Mouse (Mus musculus) embryonic facial prominence, embryonic 12.5 days (tissue): ENCODE results near the gene Nrp2. TPM values are rescaled to one million over a fixed set of nuclear protein-coding genes. Genes with fewer than 3 reads are reported as not detected.

Experiments
- ATAC-seq: fragments of 200-750 bp; cut with Nextera tagmentation; 2 replicates; pipeline ENCODE4 v1.8.0; 2017; ENCODE audit not compliant: insufficient number of reproducible peaks, insufficient read depth, low FRiP score, low TSS enrichment
- H3K27ac ChIP-seq: fragments of 300-500 bp; sonication (generic); 2 replicates; pipeline ENCODE4 v1.5.1; 2016; ENCODE audit warnings: mild to moderate bottlenecking
- H3K27me3 ChIP-seq: fragments of 300-500 bp; sonication (generic); 2 replicates; pipeline ENCODE4 v1.6.1; 2016; ENCODE audit warnings: mild to moderate bottlenecking, moderate library complexity
- H3K36me3 ChIP-seq: fragments of 300-500 bp; sonication (generic); 2 replicates; pipeline ENCODE4 v1.6.1; 2016; ENCODE audit warnings: mild to moderate bottlenecking
- H3K4me1 ChIP-seq: fragments of 300-500 bp; sonication (generic); 2 replicates; pipeline ENCODE4 v1.6.1; 2016
- H3K4me2 ChIP-seq: fragments of 300-500 bp; sonication (generic); replicated peaks from 2 replicates; pipeline ENCODE4 v1.6.1; 2016; ENCODE audit warnings: mild to moderate bottlenecking, moderate library complexity
- H3K4me3 ChIP-seq: fragments of 300-500 bp; sonication (generic); 2 replicates; pipeline ENCODE4 v1.5.1; 2016; ENCODE audit warnings: mild to moderate bottlenecking
- H3K9ac ChIP-seq: fragments of 300-500 bp; sonication (generic); 2 replicates; pipeline ENCODE4 v1.6.1; 2016; ENCODE audit warnings: mild to moderate bottlenecking, moderate library complexity
- H3K9me3 ChIP-seq: fragments of 300-500 bp; sonication (generic); 2 replicates; pipeline ENCODE4 v1.6.1; 2016; ENCODE audit warnings: mild to moderate bottlenecking, moderate library complexity
- WGBS: fragments of 180-500 bp; shearing (Covaris S2); methylation state at CpG from one replicate; pipeline ENCODE4 v1.1.7; 2016; 5-methylcytosine and 5-hydroxymethylcytosine counted together
- polyA plus RNA-seq: library from polyadenylated mRNA; unstranded; fragments of >200 nt; fragmentation: Nextera tagmentation; extraction: Ambion mirVana; gene quantifications from 2 replicates; pipeline ENCODE4 v1.2.1, GENCODE M21; 2016

Gene Nrp2
- polyA plus RNA-seq, 1 experiment from 2014 or later: 46.2 TPM

DNA sequence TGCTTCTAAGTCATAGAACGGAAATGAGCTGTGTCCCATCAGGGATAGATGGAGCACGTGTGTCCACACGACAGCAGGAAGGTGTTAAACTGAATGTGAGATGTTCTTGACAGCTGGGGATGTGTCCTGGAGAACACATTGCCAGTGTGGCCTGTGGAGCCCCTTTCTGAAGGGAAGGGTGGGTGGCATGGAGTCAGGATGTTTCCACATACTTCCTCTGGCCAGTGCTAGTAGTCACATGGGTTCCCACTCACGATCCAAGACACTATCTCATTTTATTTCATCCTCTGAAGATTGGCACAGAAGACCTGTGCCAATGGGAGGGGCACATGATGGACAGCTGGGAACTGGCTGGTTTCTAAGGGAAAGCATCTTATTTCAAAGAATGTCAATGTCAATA, 75.8 kb downstream of the Nrp2 start:
- 0 out of 2 replicates have a peak, but pooled peaks cover 5% of the 10 kb centered on the region for H3K27me3 ChIP-seq
- H3K4me1 ChIP-seq: peaks cover 37% of the 10 kb centered on the region
- H3K4me2 ChIP-seq: no peak overlapping the region
- H3K36me3 ChIP-seq: peaks cover 17% of the 10 kb centered on the region
- no peaks in the 10 kb centered on the region for H3K9me3 ChIP-seq
- no peak overlapping the region for H3K4me3 ChIP-seq
- 83% methylated on average over 4 of the region's 4 CpGs for WGBS
- no peak overlapping the region for H3K9ac ChIP-seq
- H3K27ac ChIP-seq: no peak overlapping the region
- ATAC-seq: no peak

DNA sequence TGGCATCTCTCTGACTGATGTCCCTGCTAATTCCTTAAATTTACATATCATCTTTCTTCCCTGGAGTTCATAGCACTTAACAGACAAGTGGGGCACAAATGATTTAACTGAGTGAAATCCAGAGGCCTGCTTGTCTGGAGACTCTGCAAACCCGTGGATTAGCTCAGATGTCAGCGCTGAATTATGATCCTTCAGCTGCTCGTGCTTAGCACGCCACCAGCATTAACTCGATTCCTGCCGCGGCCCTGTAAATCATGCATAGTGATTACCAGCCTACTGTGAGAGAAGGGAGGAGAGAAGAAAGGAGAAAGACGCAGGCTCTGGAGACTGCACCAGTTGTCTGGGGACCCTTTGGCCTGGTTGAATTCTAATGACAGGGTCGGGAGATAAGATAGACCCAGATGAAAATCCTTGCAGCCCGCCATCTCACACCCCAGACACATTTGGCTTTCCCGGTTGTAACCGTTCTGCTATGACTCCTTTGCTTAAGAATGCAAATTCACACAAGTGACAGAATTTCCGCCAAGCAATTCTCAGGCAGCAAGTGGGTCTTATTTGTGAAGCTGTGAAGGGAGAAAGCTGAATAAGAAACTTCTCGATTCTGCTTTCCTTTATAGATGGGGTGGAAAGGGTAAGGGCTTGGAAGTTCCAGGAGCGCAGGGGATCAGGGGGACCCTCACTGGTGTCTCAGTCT, 77.1 kb downstream of the Nrp2 start:
- Histone ChIP-seq H3K27me3 (0 out of 2 replicates have a peak, but pooled peaks cover 5% of the 10 kb centered on the region), H3K4me3 (no peak overlapping the region), H3K4me2 (no peak overlapping the region), H3K9ac (no peak overlapping the region), H3K9me3 (no peaks in the 10 kb centered on the region), H3K4me1 (peaks cover 35% of the 10 kb centered on the region), H3K36me3 (peaks cover 23% of the 10 kb centered on the region), H3K27ac (peak overlapping the region; percentile 55)
- peak; percentile 35; the same call in 1 of the 2 replicates for ATAC-seq
- 42% methylated on average over 15 of the region's 15 CpGs for WGBS

DNA sequence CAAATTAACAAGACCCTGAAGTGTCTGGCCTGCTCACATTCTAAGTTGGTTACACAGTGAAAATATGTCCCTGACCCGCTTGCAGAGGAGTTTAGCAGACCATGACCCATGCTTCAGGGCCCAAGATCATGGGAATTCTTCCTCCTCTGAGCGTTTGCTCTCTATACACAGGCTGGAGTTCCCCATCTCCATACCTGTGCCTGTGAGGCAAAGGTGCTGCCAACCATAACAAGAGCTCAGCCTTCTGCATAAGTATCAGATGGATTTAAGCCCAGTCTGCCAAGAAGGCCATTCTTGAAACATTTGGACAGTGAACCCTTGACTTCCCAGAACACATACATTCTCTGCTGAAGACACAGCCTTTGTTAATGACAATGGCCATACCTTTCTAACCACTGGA, 79.1 kb downstream of the Nrp2 start:
- peaks cover 21% of the 10 kb centered on the region for H3K4me1 ChIP-seq
- H3K9me3 ChIP-seq: no peaks in the 10 kb centered on the region
- no peak overlapping the region for H3K4me3 ChIP-seq
- H3K27me3 ChIP-seq: 0 out of 2 replicates have a peak, but pooled peaks cover 5% of the 10 kb centered on the region
- no peak for ATAC-seq
- H3K9ac ChIP-seq: no peak overlapping the region
- peaks cover 29% of the 10 kb centered on the region for H3K36me3 ChIP-seq
- no peak overlapping the region for H3K4me2 ChIP-seq
- WGBS: 92% methylated on average over 2 of the region's 2 CpGs
- no peak overlapping the region for H3K27ac ChIP-seq

DNA sequence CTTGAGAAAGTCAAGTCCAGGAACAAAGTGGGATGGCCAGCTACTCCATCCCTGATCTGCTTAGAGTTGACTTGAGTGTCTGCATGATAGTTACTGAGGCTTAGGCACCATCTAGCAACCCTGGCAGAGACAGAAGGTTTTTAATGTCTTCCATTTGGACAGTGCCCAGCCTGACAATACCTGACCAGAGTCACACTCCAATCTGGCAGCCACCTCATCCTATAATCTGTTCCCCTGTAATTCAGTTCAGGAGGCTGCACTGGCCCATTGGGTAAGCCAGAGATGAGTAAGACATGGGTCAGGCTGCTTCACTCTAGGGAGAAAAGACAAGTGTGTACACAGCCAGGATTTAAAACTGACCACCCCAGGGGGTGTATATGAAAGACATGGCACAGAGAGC, 79.5 kb downstream of the Nrp2 start:
- H3K4me2 ChIP-seq: no peak overlapping the region
- H3K27ac ChIP-seq: no peak overlapping the region
- no peak overlapping the region for H3K9ac ChIP-seq
- H3K4me3 ChIP-seq: no peak overlapping the region
- peaks cover 18% of the 10 kb centered on the region for H3K4me1 ChIP-seq
- H3K27me3 ChIP-seq: 0 out of 2 replicates have a peak, but pooled peaks cover 5% of the 10 kb centered on the region
- ATAC-seq: no peak
- peaks cover 33% of the 10 kb centered on the region for H3K36me3 ChIP-seq
- H3K9me3 ChIP-seq: no peaks in the 10 kb centered on the region

DNA sequence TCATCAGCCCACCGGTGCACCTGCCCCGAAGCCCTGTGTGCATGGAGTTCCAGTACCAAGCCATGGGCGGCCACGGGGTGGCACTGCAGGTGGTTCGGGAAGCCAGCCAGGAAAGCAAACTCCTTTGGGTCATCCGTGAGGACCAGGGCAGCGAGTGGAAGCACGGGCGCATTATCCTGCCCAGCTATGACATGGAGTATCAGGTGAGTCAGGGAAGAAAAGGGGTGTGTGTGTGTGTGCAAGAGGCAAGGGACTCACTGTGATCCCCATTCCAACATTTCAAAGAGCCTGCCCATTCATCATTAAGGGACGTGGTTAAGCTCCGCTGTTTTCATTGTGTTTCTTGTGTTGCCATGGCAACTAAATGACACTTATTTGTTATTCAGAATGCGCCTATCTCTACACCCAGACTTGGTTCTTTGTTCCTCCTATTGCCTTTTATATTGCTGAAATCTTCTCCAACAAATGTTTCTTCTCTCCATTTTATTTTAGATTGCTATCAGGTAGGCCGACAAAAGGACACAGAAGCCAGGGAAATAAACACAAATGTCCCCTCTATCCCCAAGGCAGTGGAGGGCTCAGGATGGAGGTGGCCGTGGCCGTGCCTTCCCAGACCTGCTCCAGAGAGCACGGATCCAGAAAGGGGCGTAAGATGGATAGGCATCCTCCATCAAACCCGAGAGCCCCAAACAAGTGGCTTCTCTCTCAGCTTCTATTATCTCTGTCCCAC, 80.4 kb downstream of the Nrp2 start:
- ATAC-seq: no peak
- 84% methylated on average over 18 of the region's 18 CpGs for WGBS
- H3K4me2 ChIP-seq: no peak overlapping the region
- H3K36me3 ChIP-seq: peaks cover 33% of the 10 kb centered on the region
- H3K4me3 ChIP-seq: no peak overlapping the region
- H3K27me3 ChIP-seq: 0 out of 2 replicates have a peak, but pooled peaks cover 5% of the 10 kb centered on the region
- H3K4me1 ChIP-seq: peaks cover 13% of the 10 kb centered on the region
- H3K9ac ChIP-seq: no peak overlapping the region
- H3K9me3 ChIP-seq: no peaks in the 10 kb centered on the region
- H3K27ac ChIP-seq: no peak overlapping the region

DNA sequence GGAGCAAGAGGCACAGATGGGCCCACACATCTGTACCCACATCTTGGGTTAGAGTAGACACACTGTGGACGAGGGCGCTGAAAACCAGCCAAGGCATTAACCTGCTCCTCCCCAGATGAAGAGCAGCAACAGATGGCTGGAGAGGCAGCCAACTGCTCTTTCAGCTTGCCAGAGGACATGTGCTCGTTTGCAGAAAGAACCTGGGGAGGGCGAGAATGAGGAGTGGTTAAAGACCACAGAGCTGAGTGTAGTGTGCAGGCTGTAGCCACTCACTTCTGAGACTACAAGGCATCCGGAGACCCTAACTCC, 81.0 kb downstream of the Nrp2 start:
- 61% methylated on average over 5 of the region's 5 CpGs for WGBS
- H3K9ac ChIP-seq: no peak overlapping the region
- H3K4me1 ChIP-seq: peaks cover 13% of the 10 kb centered on the region
- H3K4me2 ChIP-seq: no peak overlapping the region
- 0 out of 2 replicates have a peak, but pooled peaks cover 5% of the 10 kb centered on the region for H3K27me3 ChIP-seq
- H3K9me3 ChIP-seq: no peaks in the 10 kb centered on the region
- no peak overlapping the region for H3K4me3 ChIP-seq
- ATAC-seq: no peak
- no peak overlapping the region for H3K27ac ChIP-seq
- peaks cover 33% of the 10 kb centered on the region for H3K36me3 ChIP-seq

DNA sequence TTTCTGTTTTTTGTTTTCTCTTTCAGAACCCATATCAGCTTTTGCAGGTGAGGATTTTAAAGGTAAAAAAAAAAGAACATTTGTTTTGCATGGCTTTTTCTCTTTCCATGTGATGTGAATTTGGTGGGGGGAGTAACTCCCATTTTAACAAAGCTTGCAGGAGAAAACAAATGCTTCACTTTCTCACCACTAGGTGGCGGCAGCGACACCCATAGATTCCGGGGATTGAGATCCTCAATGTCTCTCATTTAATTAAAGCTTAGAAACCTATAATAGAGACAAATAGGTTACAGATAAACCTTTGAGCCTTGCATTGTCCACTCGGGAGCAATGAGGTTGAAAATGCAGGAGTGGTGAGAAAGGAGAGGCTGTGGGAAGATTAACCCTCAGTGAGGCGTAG, 83.2 kb downstream of the Nrp2 start:
- ATAC-seq: no peak
- WGBS: 22% methylated on average over 5 of the region's 5 CpGs
- Histone ChIP-seq H3K36me3 (peaks cover 31% of the 10 kb centered on the region), H3K4me1 (no peaks in the 10 kb centered on the region), H3K27me3 (0 out of 2 replicates have a peak, but pooled peaks cover 3% of the 10 kb centered on the region), H3K4me2 (no peak overlapping the region), H3K9ac (no peak overlapping the region), H3K27ac (no peak overlapping the region), H3K9me3 (no peaks in the 10 kb centered on the region), H3K4me3 (no peak overlapping the region)

DNA sequence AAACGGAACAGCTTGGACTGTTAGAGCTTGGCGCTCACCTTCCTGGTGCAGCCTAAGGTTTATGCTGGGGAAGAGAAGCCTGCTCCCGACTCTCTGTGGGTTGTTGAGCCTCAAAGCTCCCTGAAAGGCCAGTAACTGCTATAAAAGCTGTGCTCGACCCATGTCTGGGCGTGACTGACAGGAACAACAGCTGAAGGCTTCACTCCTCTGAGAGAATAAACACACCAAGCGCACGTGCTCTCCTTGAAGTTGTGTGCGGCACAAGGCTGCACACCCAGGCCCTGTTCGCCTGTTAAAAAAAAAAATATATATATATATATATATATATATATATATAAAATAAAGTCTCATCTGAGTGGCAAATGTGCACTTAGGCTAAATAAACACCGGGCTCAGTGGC, 84.5 kb downstream of the Nrp2 start:
- no peak for ATAC-seq
- H3K4me2 ChIP-seq: no peak overlapping the region
- WGBS: 84% methylated on average over 10 of the region's 10 CpGs
- H3K4me1 ChIP-seq: no peaks in the 10 kb centered on the region
- H3K36me3 ChIP-seq: peaks cover 26% of the 10 kb centered on the region
- H3K27me3 ChIP-seq: no peaks in the 10 kb centered on the region
- H3K4me3 ChIP-seq: no peak overlapping the region
- H3K9me3 ChIP-seq: no peaks in the 10 kb centered on the region
- no peak overlapping the region for H3K9ac ChIP-seq
- H3K27ac ChIP-seq: no peak overlapping the region

DNA sequence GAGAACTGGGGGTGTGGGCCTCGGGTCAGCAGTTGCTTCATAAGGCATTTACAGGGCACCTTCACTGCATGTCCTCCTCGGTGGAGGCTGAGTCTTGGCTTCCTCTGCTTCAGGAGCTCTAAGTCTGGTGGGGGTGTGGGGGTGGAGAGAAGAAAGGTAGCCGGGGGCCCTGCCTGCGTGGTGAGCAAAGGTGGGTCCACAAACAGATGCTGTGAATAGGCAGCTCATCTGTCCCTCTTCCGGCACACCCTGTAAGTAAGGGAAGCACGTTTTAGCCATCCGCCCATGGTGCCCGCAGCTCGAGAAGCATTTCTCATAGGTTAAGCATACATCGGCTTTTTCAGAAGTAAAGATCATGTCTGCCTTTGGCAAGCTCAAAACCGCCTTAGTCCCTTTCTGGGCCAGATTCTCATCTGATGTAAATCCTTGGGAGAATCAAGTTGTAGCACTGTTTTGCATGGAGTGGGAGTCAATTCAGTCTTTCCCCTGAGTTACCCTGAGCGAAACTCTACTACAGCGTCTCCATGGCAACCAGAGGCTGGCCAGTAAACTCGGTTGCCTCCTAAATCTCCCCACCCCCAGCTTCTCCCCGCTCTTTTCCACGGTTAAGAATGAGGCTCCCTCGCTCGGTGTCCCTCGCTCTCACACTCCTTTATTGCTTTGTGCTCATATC, 91.3 kb downstream of the Nrp2 start:
- 0 out of 2 replicates have a peak overlapping the region, but pooled peaks have one; percentile 5 for H3K4me2 ChIP-seq
- H3K27ac ChIP-seq: peak overlapping the region; percentile 7; the same call in 1 of the 2 replicates
- no peak overlapping the region for H3K4me3 ChIP-seq
- peaks cover 24% of the 10 kb centered on the region for H3K4me1 ChIP-seq
- no peak for ATAC-seq
- no peaks in the 10 kb centered on the region for H3K9me3 ChIP-seq
- 33% methylated on average over 19 of the region's 19 CpGs for WGBS
- no peaks in the 10 kb centered on the region for H3K27me3 ChIP-seq
- H3K36me3 ChIP-seq: 0 out of 2 replicates have a peak, but pooled peaks cover 3% of the 10 kb centered on the region
- H3K9ac ChIP-seq: no peak overlapping the region

DNA sequence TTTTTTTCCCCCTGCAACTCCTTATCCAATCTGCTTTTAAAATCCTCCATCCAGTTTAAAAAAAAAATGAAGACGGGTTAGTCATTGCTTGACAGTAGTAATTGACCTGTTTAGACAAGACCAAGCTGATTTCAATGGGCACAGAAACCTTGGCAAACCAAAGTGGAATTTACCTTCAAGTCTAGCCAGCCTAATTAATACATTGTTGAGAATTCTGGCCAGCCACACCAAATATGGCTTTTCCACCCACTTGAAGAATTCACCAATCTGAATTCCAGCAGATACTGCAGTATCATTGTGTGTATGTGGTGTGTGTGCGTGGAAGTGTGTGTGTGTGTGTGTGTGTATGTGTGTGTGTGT, 91.8 kb downstream of the Nrp2 start:
- no peak for ATAC-seq
- H3K4me1 ChIP-seq: peaks cover 26% of the 10 kb centered on the region
- H3K9ac ChIP-seq: no peak overlapping the region
- 0 out of 2 replicates have a peak, but pooled peaks cover 3% of the 10 kb centered on the region for H3K36me3 ChIP-seq
- H3K27me3 ChIP-seq: no peaks in the 10 kb centered on the region
- no peak overlapping the region for H3K27ac ChIP-seq
- 66% methylated on average over 2 of the region's 2 CpGs for WGBS
- H3K4me2 ChIP-seq: 0 out of 2 replicates have a peak overlapping the region, but pooled peaks have one; percentile 5
- no peaks in the 10 kb centered on the region for H3K9me3 ChIP-seq
- H3K4me3 ChIP-seq: no peak overlapping the region

DNA sequence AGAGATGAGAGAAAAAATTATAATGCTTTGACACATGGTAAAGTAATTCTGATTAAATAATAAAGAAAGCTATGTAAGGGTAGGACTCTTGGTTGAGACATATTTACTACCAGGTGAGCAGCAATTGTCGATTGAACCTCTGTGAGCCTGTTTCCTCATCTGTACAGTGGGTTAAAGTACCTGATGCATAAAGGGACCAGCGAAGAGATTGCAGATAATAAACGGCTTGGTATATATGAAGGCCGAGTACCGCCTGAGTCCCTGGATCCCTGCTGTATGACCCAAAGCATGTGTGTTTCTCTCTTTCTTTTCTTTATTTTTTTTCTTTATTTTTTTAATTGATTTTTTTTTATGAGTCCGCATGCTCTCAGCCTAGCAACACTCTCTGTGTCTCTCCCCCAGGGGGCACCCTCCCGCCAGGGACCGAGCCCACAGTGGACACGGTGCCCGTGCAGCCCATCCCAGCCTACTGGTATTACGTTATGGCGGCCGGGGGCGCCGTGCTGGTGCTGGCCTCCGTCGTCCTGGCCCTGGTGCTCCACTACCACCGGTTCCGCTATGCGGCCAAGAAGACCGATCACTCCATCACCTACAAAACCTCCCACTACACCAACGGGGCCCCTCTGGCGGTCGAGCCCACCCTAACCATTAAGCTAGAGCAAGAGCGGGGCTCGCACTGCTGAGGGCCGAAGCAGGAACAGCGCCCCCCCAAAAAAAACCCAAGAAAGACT, 92.4 kb downstream of the Nrp2 start:
- Histone ChIP-seq H3K4me1 (peaks cover 26% of the 10 kb centered on the region), H3K27ac (no peak overlapping the region), H3K27me3 (no peaks in the 10 kb centered on the region), H3K9ac (no peak overlapping the region), H3K4me3 (no peak overlapping the region), H3K9me3 (no peaks in the 10 kb centered on the region), H3K4me2 (peak overlapping the region; percentile 32), H3K36me3 (0 out of 2 replicates have a peak, but pooled peaks cover 3% of the 10 kb centered on the region)
- no peak; the same call in 1 of the 2 replicates for ATAC-seq
- WGBS: 34% methylated on average over 28 of the region's 28 CpGs
